Mouse (Mus musculus) liver, adult 2 months (tissue): ENCODE measurements around the gene Xpo5. TPM values are rescaled to one million over a fixed set of nuclear protein-coding genes. Genes with fewer than 3 reads are reported as not detected.

ENCODE experiments used
- DNase-seq: peaks from one replicate; pipeline ENCODE4 v3.0.0-alpha.2; 2011; ENCODE audit warnings: low read depth, low spot score; ENCODE audit errors: extremely low read depth
- H3K27ac ChIP-seq: fragments of 200-500 bp; replicated peaks from 2 replicates; pipeline ENCODE4 v1.5.1; 2012; ENCODE audit warnings: low read depth, mild to moderate bottlenecking, control low read depth, inconsistent platforms, low read length; ENCODE audit not compliant: insufficient read depth
- H3K27me3 ChIP-seq: fragments of 200-500 bp; 2 replicates; pipeline ENCODE4 v1.6.1; 2012; ENCODE audit warnings: mild to moderate bottlenecking, moderate library complexity, low read length, inconsistent platforms; ENCODE audit not compliant: control insufficient read depth, insufficient read depth
- H3K36me3 ChIP-seq: fragments of 200-500 bp; 2 replicates; pipeline ENCODE4 v1.6.1; 2012; ENCODE audit warnings: low read length, inconsistent platforms; ENCODE audit not compliant: control insufficient read depth, insufficient read depth
- H3K4me1 ChIP-seq: fragments of 200-500 bp; 2 replicates; pipeline ENCODE4 v1.6.1; 2011; ENCODE audit warnings: low read length; ENCODE audit not compliant: control insufficient read depth, insufficient read depth
- H3K4me3 ChIP-seq: fragments of 200-500 bp; 2 replicates; pipeline ENCODE4 v1.5.1; 2011; ENCODE audit warnings: low read depth, mild to moderate bottlenecking, control low read depth, low read length, moderate library complexity; ENCODE audit not compliant: insufficient read depth
- H3K79me2 ChIP-seq: fragments of 200-500 bp; 2 replicates; pipeline ENCODE4 v1.6.1; 2012; ENCODE audit warnings: inconsistent platforms, mild to moderate bottlenecking, low read length, moderate library complexity; ENCODE audit not compliant: control insufficient read depth, insufficient read depth
- H3K9ac ChIP-seq: fragments of 200-500 bp; 2 replicates; pipeline ENCODE4 v1.6.1; 2012; ENCODE audit warnings: low read depth, mild to moderate bottlenecking, control low read depth, inconsistent platforms, low read length
- CTCF ChIP-seq: fragments of 200-500 bp; IDR thresholded peaks from 2 replicates; pipeline ENCODE4 v1.5.1; 2011; ENCODE audit warnings: low read depth, low read length, control low read depth
- POLR2A ChIP-seq: fragments of 200-500 bp; IDR thresholded peaks from 2 replicates; pipeline ENCODE4 v1.6.1; 2011; ENCODE audit warnings: low read length, control low read depth; ENCODE audit not compliant: insufficient read depth; ENCODE audit errors: extremely low read depth
- WGBS: fragments of 180-500 bp; shearing (Covaris S2); methylation state at CpG from one replicate; pipeline ENCODE4 v1.1.7; 2018; 5-methylcytosine and 5-hydroxymethylcytosine counted together
- polyA plus RNA-seq: library from polyadenylated mRNA; depleted of rRNA; stranded (reverse); fragments of >200 nt; gene quantifications from 2 replicates; pipeline ENCODE4 v1.2.3, GENCODE M21; 2012
- total RNA-seq: library from RNA; depleted of rRNA; stranded (reverse); fragments of >200 nt; gene quantifications from 2 replicates; pipeline ENCODE4 v1.2.3, GENCODE M21; 2014

Gene Xpo5
- total and polyA plus RNA-seq, 2 experiments, result 9.9 to 10.8 TPM

DNA sequence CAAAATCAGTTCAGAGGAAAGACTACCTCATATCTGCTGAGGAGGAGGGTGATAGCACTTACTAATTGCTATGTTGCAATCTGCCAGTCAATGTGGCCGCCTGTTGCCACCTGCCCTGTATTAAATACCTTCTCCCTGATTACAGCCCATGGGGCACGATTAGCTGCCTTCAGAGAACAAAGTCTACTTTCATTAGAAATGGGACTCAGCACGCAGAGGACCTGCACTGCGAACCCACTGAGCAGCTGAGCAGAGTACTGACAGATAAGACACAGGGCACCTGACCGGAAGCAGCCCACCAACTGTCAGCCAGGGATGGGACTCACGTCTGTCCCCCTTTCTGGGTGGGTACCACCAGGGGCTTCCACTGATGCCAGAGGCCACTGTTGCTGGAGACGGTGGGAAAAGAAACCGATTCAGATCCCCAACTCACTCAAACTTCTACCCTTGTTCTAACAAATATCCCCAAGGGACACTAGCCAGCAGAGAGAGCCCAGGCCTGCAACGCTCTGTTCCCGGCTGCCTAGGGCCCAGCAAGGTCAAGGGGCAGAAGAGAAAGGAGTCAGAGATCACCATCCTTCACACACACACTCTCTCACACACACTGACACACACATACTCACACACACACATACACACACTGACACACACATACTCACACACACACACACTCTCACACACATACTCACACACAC is 65.6 kb downstream of the Xpo5 start:
- no peaks in the 10 kb centered on the region for H3K27me3 ChIP-seq
- 64% methylated on average over 10 of the region's 10 CpGs for WGBS
- peaks cover 12% of the 10 kb centered on the region for H3K4me1 ChIP-seq
- DNase-seq, result no peak
- no peak for TF ChIP-seq POLR2A
- no peak for TF ChIP-seq CTCF
- no peaks in the 10 kb centered on the region for H3K79me2 ChIP-seq
- H3K27ac ChIP-seq, result no peak overlapping the region
- H3K9ac ChIP-seq, result no peak overlapping the region
- peaks cover 4% of the 10 kb centered on the region; the same call in 1 of the 2 replicates for H3K36me3 ChIP-seq
- H3K4me3 ChIP-seq, result no peak overlapping the region

- TF ChIP-seq POLR2A, result no peak
- Histone ChIP-seq H3K4me1 (peaks cover 9% of the 10 kb centered on the region), H3K36me3 (peaks cover 4% of the 10 kb centered on the region; the same call in 1 of the 2 replicates), H3K27me3 (no peaks in the 10 kb centered on the region), H3K4me3 (no peak overlapping the region), H3K27ac (no peak overlapping the region), H3K79me2 (0 out of 2 replicates have a peak, but pooled peaks cover 4% of the 10 kb centered on the region), H3K9ac (no peak overlapping the region)
- 85% methylated on average over 19 of the region's 19 CpGs for WGBS
- DNase-seq, result no peak
Observed at GRCm38 (mm10) chr17:46269771-46270534, 67.4 kb downstream of the Xpo5 start.

- peaks cover 4% of the 10 kb centered on the region; the same call in 1 of the 2 replicates for H3K36me3 ChIP-seq
- no peaks in the 10 kb centered on the region for H3K4me1 ChIP-seq
- H3K27ac ChIP-seq, result no peak overlapping the region
- no peak for DNase-seq
- 100% methylated on average over 2 of the region's 2 CpGs for WGBS
- H3K79me2 ChIP-seq, result peaks cover 8% of the 10 kb centered on the region; the same call in 1 of the 2 replicates
- H3K9ac ChIP-seq, result no peak overlapping the region
- H3K4me3 ChIP-seq, result no peak overlapping the region
- TF ChIP-seq CTCF (no peak), POLR2A (no peak)
- H3K27me3 ChIP-seq, result no peaks in the 10 kb centered on the region
Observed at GRCm38 (mm10) chr17:46272058-46272457, 69.5 kb downstream of the Xpo5 start.

GRCm38 (mm10) chr17:46272675-46273074 is 70.1 kb downstream of the Xpo5 start:
- no peaks in the 10 kb centered on the region for H3K27me3 ChIP-seq
- 82% methylated on average over 5 of the region's 5 CpGs for whole genome bisulfite sequencing
- H3K27ac ChIP-seq, result no peak overlapping the region
- no peak overlapping the region for H3K9ac ChIP-seq
- H3K4me3 ChIP-seq, result no peak overlapping the region
- TF ChIP-seq CTCF (no peak), POLR2A (no peak)
- H3K36me3 ChIP-seq, result peaks cover 4% of the 10 kb centered on the region; the same call in 1 of the 2 replicates
- no peaks in the 10 kb centered on the region for H3K4me1 ChIP-seq
- peaks cover 8% of the 10 kb centered on the region; the same call in 1 of the 2 replicates for H3K79me2 ChIP-seq
- no peak for DNase-seq

DNA sequence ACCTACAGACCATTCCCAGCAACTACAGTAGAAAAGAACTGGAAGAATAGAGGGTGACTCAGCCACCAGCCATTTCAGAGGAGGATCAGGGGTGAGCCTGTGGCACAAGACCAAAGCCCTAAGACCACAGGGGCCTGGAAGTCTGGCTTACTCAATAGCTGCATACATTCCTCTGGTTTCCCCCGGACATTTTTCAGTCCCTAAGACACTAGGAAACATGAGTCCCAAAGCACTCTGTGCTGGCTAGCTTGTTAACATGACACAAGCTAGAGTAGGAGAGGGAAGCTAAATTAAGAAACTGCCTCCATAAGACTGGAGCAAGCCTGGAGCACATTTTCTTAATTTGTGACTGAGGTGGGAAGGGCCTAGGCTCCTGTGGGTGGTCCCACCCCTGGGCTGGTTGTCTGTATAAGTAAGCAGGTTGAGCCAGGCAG is 71.2 kb downstream of the Xpo5 start:
- 82% methylated on average over 1 of the region's 1 CpGs for WGBS
- TF ChIP-seq POLR2A (no peak), CTCF (no peak)
- peaks cover 4% of the 10 kb centered on the region; the same call in 1 of the 2 replicates for H3K36me3 ChIP-seq

DNA sequence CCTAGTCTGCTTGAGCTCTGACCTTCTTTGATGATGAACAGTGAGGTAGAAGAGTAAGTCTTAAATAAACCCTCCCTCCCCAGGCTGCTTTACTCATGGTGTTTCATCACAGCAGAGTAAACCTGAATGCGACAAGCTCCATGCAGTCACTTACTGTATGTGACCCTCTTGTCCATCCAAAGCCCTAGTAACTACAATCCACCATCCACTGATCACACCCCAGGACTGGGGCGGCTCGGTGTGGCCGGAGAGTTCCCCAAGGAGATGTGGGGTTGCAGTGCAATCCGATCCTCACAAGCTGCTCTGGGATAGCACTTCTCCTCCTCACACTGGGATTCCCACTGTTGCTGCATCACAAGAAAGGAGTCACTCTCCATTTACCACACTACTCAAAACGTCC is 71.9 kb downstream of the Xpo5 start:
- Histone ChIP-seq H3K9ac (no peak overlapping the region), H3K79me2 (peaks cover 11% of the 10 kb centered on the region; the same call in 1 of the 2 replicates), H3K4me3 (no peak overlapping the region), H3K27ac (no peak overlapping the region), H3K27me3 (no peaks in the 10 kb centered on the region), H3K36me3 (peaks cover 7% of the 10 kb centered on the region), H3K4me1 (no peaks in the 10 kb centered on the region)
- WGBS, result 88% methylated on average over 6 of the region's 6 CpGs
- TF ChIP-seq CTCF (no peak), POLR2A (no peak)
- no peak for DNase-seq

More for the DNA sequence above, 71.2 kb downstream of the Xpo5 start:
- no peak overlapping the region for H3K9ac ChIP-seq
- H3K4me3 ChIP-seq, result no peak overlapping the region
- no peaks in the 10 kb centered on the region for H3K27me3 ChIP-seq
- H3K79me2 ChIP-seq, result peaks cover 8% of the 10 kb centered on the region; the same call in 1 of the 2 replicates
- no peak for DNase-seq
- H3K4me1 ChIP-seq, result no peaks in the 10 kb centered on the region
- no peak overlapping the region for H3K27ac ChIP-seq
